Mouse (Mus musculus) layer of hippocampus, postnatal 10 days (tissue): ENCODE measurements around the gene Hoxd8. TPM values are rescaled to one million over a fixed set of nuclear protein-coding genes. Genes with fewer than 3 reads are reported as not detected.

Experiments used
- DNase-seq, 2 experiments: peaks; one replicate each; pipeline ENCODE4 v3.0.0; 2021; ENCODE audit warnings: low spot score in 2 of 2
- microRNA-seq, 2 experiments: library from miRNA; unstranded; fragments of <30 nt; microRNA quantifications; one replicate each; pipeline ENCODE4 v1.2.0; 2021
- total RNA-seq, 2 experiments: library from RNA; stranded (reverse); gene quantifications; 2 replicates each; pipeline ENCODE4 v1.2.3; 2021

Gene Hoxd8
- total RNA-seq, 2 experiments from 2014 or later, result 0.23 TPM; not detected in 1

DNA sequence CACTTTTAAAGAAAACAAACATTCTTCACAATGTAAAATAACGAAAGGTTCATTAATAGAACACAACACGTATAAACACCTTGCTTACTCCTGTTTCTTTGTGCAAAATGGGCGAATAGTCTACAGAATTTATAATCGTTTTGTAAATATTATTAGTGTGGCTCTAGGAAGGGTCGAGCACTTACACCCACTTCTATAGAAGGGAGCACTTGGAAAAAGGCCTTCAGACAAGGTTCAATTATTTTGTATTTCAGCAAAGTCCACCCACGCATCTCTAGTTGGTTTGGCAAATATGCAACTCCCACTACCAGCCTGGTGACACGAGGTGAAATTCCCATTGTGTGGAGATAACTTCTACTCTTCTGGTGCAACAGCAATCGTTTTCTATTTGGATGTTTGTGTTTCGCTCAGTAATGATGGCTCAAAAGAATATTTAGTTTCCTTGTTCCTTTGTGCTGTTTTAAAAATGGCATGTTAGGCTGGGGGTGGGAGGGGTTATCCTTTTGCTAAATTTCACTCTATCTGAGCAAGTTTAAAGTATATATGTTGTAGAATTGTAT is 44.1 kb downstream of the Hoxd8 start:
- DNase-seq, result no peak

DNA sequence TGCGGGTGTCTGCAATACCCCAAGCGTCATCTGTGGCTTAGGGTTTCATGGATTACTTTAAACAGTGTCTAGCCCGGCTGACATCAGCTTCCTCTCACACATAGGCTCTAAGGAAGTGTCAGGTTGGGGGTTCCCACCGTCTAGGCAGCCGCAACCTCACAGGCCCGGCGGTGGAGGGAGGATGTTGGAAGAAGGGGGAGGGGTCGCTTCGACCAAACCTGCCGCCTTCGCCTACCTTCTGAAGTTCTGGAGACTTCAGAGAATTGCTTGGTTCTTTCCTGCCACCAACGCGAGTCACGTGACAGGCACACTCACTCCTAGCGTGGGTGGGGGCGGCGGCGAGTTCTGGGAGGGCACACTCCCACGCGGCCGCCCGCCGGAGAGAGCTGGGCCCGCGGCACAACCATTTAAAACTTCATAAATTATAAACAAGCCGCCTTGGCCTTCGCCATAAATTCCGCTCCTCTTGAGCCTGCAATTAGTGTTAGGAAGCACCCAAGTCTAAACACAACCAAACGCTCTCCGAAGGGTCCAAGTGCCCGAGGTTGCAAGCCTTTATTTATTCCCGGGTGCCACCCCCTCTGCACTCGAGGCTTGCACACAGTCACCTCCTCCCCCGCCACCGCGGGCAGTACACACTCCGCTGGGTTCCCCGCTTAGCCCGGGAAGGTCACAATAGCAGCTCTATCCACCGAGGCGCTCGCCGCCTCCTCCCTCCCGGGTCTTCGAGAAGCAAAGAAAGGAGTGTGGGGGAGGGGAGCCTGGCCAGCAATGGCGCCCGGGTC is 45.1 kb downstream of the Hoxd8 start:
- no peak for DNase-seq

DNA sequence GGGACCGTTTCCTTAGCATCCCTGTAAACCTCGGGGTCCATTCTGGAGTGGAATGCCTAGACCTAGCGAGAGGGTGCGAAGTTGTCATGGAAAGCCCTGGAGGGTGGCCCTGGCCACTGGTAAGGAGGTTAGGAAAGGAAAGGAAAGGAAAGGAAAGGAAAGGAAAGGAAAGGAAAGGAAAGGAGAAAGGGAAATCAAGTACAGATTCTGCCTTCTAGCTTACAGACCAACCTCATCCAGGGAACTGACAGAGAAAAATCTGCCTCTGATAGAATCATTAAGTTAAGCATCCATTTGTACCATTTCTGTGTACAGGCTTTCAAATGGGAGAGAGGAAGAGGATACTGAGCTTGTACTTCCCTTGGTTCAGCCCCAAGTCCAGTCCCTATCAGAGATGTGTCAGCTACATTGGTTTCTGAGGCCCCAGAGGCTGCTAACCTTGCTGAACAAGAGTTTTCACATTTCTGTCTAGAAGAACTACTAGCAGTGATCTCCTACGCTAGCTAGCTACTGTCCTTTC is 46.4 kb downstream of the Hoxd8 start:
- DNase-seq, result no peak

DNA sequence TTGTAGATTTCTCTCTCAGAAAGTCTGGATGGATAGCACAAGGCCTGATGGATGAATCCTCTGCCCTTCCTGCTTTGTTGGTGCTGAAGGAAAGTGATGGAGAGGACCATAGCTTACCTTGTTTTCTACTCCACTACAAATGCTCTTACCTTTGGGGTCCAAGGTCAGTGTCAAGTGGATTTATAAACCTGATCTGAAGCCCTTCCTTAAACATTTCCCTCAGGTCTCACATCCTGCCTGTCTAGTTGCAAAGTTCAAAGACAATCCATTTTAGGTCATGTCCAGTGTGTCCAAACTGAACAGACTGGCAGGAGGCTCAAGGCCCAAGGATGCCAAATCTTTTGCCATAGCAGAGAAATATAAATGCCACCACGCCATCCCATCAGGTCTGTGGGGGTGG is 47.4 kb downstream of the Hoxd8 start:
- no peak for DNase-seq

DNA sequence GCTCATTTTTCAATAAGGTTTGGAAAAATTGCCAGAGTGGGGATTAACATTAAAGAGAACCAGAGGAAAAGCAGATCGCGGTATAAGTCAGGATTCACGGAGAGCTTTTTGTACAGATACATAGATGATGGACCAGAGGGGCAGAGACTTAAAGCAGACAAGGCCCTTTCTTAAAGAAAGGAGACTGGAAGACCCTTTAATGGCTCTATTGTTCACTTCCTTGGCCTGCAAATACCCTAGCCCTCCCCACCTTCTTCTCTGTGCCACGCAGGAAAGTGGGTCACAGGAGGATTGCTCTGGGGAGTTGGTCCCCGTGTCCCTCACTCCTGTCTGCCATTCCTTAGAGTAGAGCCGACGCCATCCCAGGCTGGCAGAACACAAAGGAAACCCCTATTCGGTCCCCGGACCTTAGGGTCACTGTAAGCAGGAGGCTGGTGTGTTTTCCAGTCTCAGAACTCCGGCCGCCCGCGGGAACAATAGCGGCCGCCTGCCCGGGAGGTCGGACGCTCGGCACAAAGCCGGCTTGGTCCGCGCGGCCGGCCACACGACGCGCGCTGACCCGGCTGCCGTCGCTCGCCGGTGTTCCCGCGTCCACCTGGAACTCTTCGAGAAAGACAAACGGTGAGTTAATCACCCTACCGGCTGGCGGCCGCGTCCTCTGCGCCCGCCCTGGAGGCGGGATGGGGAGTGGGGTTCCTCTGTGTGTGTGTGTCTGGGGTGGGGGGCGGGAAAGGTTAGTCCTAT is 48.2 kb downstream of the Hoxd8 start:
- no peak for DNase-seq

DNA sequence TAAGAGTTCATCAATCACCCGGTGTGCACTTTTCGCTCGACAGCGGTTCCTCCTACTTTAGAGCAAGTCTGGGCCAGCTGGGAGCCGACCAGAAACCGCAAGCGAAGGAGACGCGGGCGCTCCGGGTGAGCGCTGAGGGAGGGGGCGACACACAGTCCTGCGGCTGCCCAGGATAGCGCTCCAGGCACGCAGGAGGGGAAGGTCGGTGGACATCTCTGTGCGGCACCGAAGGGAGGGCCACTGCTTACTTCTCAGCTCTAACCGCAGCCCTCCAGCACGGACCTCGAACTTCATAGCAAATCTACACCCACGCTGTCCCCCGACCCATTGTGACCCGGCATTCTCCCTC is 48.7 kb downstream of the Hoxd8 start:
- no peak for DNase-seq

DNA sequence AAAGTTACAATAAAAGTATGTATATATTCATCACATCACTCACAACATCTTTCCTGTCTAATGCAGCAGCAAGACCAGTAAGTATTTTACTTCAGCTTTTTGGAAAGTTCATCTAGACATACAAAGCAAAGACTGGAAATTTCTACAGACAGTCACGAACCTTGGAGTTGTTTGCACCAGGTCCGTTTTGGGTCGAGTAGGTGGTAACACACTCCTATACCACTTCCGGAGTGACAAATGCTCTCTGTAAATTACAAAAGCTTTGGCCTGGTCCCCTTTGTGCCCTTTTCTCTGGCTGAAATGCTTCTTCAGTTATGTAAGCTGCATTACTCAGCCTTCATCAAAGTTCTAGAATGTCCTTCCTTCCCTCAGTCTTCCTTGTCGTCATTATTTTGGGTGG is 49.3 kb downstream of the Hoxd8 start:
- no peak for DNase-seq

Small RNA genes within 50 kb of the gene (microRNA-seq; reads per million reads assigned to microRNA genes)
- gene Gm44463, result 0 reads per million in 2 experiments
- gene Mir10b, result 23.1 to 26.4 reads per million in 2 experiments

Other genes with a start within 250 kb of the Hoxd8 start
- gene Lnpk, start 125.2 kb upstream of the Hoxd8 start, total RNA-seq, result 10 to 100 TPM; 52.2 to 63.7 TPM
- not detected for gene Evx2, start 45.1 kb upstream of the Hoxd8 start, total RNA-seq
- gene Hoxd13, start 36.3 kb upstream of the Hoxd8 start, total RNA-seq, result not detected
- gene Hoxd12, start 29.6 kb upstream of the Hoxd8 start, total RNA-seq, result not detected
- gene Hoxd11, start 25.1 kb upstream of the Hoxd8 start, total RNA-seq, result not detected
- not detected for gene Hoxd10, start 12.7 kb upstream of the Hoxd8 start, total RNA-seq
- not detected for gene Hoxd9, start 6.9 kb upstream of the Hoxd8 start, total RNA-seq
- not detected for gene Hoxd3, start 7.3 kb downstream of the Hoxd8 start, total RNA-seq
- gene Hoxd4, start 7.3 kb downstream of the Hoxd8 start, total RNA-seq, result not detected
- gene Gm28230, start 22.1 kb downstream of the Hoxd8 start, total RNA-seq, result not detected
- gene Hoxd1, start 58.4 kb downstream of the Hoxd8 start, total RNA-seq, result not detected
- gene Mtx2, start 121.2 kb downstream of the Hoxd8 start, total RNA-seq, result 10 to 100 TPM; 54.4 to 63.7 TPM